Mouse (Mus musculus) lung, postnatal 0 days (tissue): Measurements from ENCODE around the gene Bfsp2.

ENCODE experiments used
- CTCF ChIP-seq: IDR thresholded peaks from 2 replicates; pipeline ENCODE4 v1.5.1; 2016; ENCODE audit warnings: antibody characterized with exemption, mild to moderate bottlenecking
- EP300 ChIP-seq: IDR thresholded peaks from 2 replicates; pipeline ENCODE4 v1.6.1; 2016; ENCODE audit warnings: antibody characterized with exemption, mild to moderate bottlenecking, control low read depth

DNA sequence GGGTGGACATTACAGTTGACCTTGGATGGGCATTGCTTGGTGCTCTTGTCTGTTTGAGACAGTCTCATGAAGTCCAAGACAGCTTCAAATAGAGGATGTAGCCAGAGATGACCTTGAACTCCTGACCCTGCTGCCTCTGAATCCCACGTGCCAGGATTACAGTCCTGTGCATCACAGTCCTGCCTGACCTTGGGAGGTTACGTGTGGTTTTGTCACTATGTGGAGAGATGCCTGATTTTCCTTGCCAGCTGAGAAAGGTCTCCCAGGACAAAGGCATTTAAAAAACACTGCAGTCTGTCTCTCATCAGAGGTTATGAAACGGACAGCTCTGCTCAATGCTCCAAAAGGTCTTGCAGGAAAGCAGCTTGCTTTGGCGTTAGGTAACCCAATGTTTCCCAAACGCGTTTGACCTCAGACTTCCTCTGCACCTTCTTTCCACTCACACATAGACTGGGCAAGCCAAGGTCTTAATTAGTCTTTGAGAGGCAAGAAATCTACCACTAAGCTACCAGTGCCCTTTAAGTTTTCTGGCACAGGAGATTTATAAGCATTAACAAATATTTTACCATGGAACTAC is 88.3 kb downstream of the Bfsp2 start:
- no peak for TF ChIP-seq CTCF
- TF ChIP-seq EP300, result no peak
